Mouse (Mus musculus): ENCODE results near the gene Zfp977. TPM values are rescaled to one million over a fixed set of nuclear protein-coding genes. Genes with fewer than 3 reads are reported as not detected.
"Not testable (repeated sequence)": the region's sequence is repeated elsewhere in the genome, so short reads cannot be mapped to it uniquely, and the experiment has no call there.

Zfp977 gene
- 0.83 and 1.6 TPM in 2 replicates for polyA plus RNA-seq (2016; fragmentation: Nextera tagmentation; extraction: Ambion mirVana)

DNA sequence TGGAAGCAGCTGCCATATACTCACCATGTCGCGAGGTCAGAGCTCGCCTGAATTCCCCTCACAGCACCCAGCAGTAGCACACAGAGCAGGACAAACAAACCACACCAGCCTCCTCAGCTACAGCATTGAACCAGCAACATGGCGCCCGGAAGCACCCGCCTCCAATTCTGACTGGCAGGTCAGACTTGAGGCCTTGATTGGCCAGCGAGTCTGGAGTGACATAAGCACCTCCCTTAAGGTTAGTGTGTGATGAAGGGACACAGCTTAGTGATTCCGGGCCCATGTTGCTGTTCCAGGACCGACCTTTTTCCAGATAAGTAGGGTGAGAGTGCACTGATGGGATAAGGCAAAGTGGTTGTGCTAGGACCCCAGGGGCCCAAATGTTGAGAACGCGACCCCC lies at the start of gene Zfp977:
Gene Zfp977 (minus strand): TSS at position 135 of the 400 bp plus-strand sequence.
- not testable (repeated sequence) for H3K27me3 ChIP-seq; H3K9ac ChIP-seq; H3K4me1 ChIP-seq; H3K4me2 ChIP-seq (replicated peaks); H3K27ac ChIP-seq; H3K4me3 ChIP-seq; ATAC-seq (ENCODE audit: low FRiP score); H3K36me3 ChIP-seq
- WGBS, result 86% methylated on average over 11 of the region's 11 CpGs
- peaks cover 43% of the 10 kb centered on the region for H3K9me3 ChIP-seq (replicated peaks)

- H3K36me3 ChIP-seq; H3K27me3 ChIP-seq; H3K4me3 ChIP-seq; H3K4me2 ChIP-seq (replicated peaks); ATAC-seq (ENCODE audit: low FRiP score); H3K4me1 ChIP-seq; H3K9ac ChIP-seq; H3K27ac ChIP-seq: not testable (repeated sequence)
- peaks cover 15% of the 10 kb centered on the region for H3K9me3 ChIP-seq (replicated peaks)
Measured at GRCm38 (mm10) chr7:42631031-42631430, 38.7 kb upstream of the Zfp977 start.

DNA sequence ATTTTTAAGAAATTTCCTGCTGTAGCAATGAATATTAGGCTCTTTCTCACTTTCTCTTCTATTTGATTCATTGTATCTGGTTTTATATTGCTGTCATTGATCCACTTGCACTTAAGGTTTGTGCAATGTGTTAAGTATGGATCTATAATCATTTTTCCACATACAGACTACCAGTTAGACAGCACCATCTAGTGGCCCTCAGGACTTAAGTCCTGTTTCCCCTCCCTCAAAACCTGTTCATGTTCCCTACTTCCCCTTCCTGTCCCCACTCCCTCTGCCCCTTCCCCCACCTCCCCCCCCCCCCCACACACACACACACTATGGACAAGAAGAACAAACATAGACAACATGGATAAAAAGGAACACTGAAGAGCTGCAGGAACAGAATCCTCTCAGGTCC lies 3.3 kb upstream of the Zfp977 start:
- not testable (repeated sequence) for H3K27me3 ChIP-seq; H3K4me2 ChIP-seq (replicated peaks); ATAC-seq (ENCODE audit: low FRiP score); H3K4me1 ChIP-seq; H3K9ac ChIP-seq; H3K36me3 ChIP-seq; H3K4me3 ChIP-seq; H3K27ac ChIP-seq
- peaks cover 51% of the 10 kb centered on the region for H3K9me3 ChIP-seq (replicated peaks)

- H3K27me3 ChIP-seq; H3K27ac ChIP-seq; ATAC-seq (ENCODE audit: low FRiP score): not testable (repeated sequence)
Measured at GRCm38 (mm10) chr7:42591311-42591710, 1.0 kb downstream of the Zfp977 start.

GRCm38 (mm10) chr7:42578488-42578887 lies 13.9 kb downstream of the Zfp977 start, which contains the start of gene Gm21028:
TSS of gene Gm21028 (minus strand) at chr7:42578588.
- 91% methylated on average over 5 of the region's 5 CpGs for WGBS
- Histone ChIP-seq H3K9me3 (replicated peaks) (peaks cover 75% of the 10 kb centered on the region), H3K4me3 (no peak within 1 kb of the TSS), H3K4me2 (replicated peaks) (no peak within 1 kb of the TSS), H3K36me3 (no peaks in the 10 kb centered on the region), H3K27ac (no peak within 1 kb of the TSS), H3K27me3 (no peaks in the 10 kb centered on the region), H3K9ac (no peak within 1 kb of the TSS), H3K4me1 (no peaks in the 10 kb centered on the region)
- ATAC-seq (ENCODE audit: low FRiP score), result no peak

More at GRCm38 (mm10) chr7:42591311-42591710, 1.0 kb downstream of the Zfp977 start:
- H3K9ac ChIP-seq; H3K4me2 ChIP-seq (replicated peaks); H3K4me1 ChIP-seq; H3K4me3 ChIP-seq; H3K36me3 ChIP-seq: not testable (repeated sequence)
- H3K9me3 ChIP-seq (replicated peaks), result peaks cover 49% of the 10 kb centered on the region

- no peak overlapping the region for H3K9ac ChIP-seq
- H3K4me2 ChIP-seq (replicated peaks), result no peak overlapping the region
- 75% methylated on average over 3 of the region's 3 CpGs for WGBS
- H3K9me3 ChIP-seq (replicated peaks), result peaks cover 21% of the 10 kb centered on the region
- H3K27me3 ChIP-seq, result no peaks in the 10 kb centered on the region
- no peak for ATAC-seq (ENCODE audit: low FRiP score)
- no peaks in the 10 kb centered on the region for H3K4me1 ChIP-seq
- H3K27ac ChIP-seq, result no peak overlapping the region
- H3K4me3 ChIP-seq, result no peak overlapping the region
- no peaks in the 10 kb centered on the region for H3K36me3 ChIP-seq
Measured at GRCm38 (mm10) chr7:42551766-42552165, 40.6 kb downstream of the Zfp977 start.

Small RNA genes lying within 50 kb of the gene (microRNA-seq; reads per million reads assigned to microRNA genes)
- not detected for gene Gm24938

Other genes with a start within 250 kb of the Zfp977 start
- not detected in 2 replicates for gene 4933421I07Rik, start 144.4 kb downstream of the Zfp977 start, polyA plus RNA-seq (2016; fragmentation: Nextera tagmentation; extraction: Ambion mirVana)
- gene Zfp141, start 86.8 kb downstream of the Zfp977 start, polyA plus RNA-seq (2016; fragmentation: Nextera tagmentation; extraction: Ambion mirVana), result 12.6 and 15.0 TPM in 2 replicates
- gene Gm21028, start 14.0 kb downstream of the Zfp977 start, polyA plus RNA-seq (2016; fragmentation: Nextera tagmentation; extraction: Ambion mirVana), result not detected in 2 replicates
- gene Zfp976, start 50.0 kb upstream of the Zfp977 start, polyA plus RNA-seq (2016; fragmentation: Nextera tagmentation; extraction: Ambion mirVana), result 3.4 and 3.7 TPM in 2 replicates
- gene Zfp975, start 100.2 kb upstream of the Zfp977 start, polyA plus RNA-seq (2016; fragmentation: Nextera tagmentation; extraction: Ambion mirVana), result 8.2 and 8.6 TPM in 2 replicates
- not detected in 2 replicates for gene Gm17067, start 134.5 kb upstream of the Zfp977 start, polyA plus RNA-seq (2016; fragmentation: Nextera tagmentation; extraction: Ambion mirVana)
- not detected in 2 replicates for gene Vmn2r62, start 201.0 kb upstream of the Zfp977 start, polyA plus RNA-seq (2016; fragmentation: Nextera tagmentation; extraction: Ambion mirVana)

Measured in hindbrain, embryonic 12.5 days (tissue).